Mouse (Mus musculus): ENCODE results near the gene Nfia. TPM values are rescaled to one million over a fixed set of nuclear protein-coding genes. Genes with fewer than 3 reads are reported as not detected.

Nfia gene
- polyA plus RNA-seq, 1 experiment from 2014 or later: 19.9 TPM

DNA sequence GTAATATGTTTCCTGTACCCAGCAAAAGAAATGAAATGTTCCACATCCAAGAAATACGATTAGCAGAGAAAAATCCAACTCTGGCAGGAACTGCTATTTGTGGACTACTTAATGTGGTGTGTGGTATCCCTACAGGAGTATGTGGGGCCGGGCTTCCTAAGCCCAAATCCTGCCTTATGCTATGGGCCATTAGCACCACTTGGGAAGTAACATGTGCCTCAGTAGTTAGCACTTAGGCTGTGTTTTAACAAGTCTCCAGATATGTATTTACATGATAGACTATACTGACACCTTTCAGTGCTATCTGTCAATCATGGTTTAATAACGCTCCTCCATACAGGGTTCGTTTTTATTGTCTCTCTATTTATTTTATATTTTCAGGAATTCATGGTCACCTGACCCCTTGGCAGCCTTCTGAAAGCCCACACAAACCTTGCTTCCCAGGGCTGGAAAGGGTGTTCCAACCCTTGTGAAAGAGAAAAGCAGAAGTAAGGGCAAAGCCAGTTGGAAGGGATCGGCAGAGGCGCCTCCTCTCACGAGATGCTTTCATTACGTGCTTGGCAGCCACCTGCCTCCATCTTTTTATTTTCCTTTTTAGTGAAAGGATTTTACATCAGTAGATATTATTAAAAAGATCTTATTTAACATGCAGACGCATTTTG, 137.7 kb downstream of the Nfia start:
- no peak overlapping the region for H3K27ac ChIP-seq (ENCODE audit: low read length)
- no peaks in the 10 kb centered on the region for H3K4me1 ChIP-seq (ENCODE audit: insufficient read depth, low read length)
- no peak overlapping the region for H3K4me2 ChIP-seq (replicated peaks; ENCODE audit: low read depth, low read length)
- no peaks in the 10 kb centered on the region for H3K9me3 ChIP-seq (ENCODE audit: low read length)
- no peaks in the 10 kb centered on the region for H3K27me3 ChIP-seq (ENCODE audit: insufficient read depth, low read length)
- 86% methylated on average over 9 of the region's 9 CpGs for WGBS
- H3K36me3 ChIP-seq (ENCODE audit: insufficient read depth, low read length): peaks cover 6% of the 10 kb centered on the region
- no peak overlapping the region for H3K9ac ChIP-seq (replicated peaks; ENCODE audit: low read length)
- no peak for ATAC-seq (ENCODE audit: low FRiP score, low TSS enrichment)
- no peak overlapping the region for H3K4me3 ChIP-seq (ENCODE audit: low read length)

DNA sequence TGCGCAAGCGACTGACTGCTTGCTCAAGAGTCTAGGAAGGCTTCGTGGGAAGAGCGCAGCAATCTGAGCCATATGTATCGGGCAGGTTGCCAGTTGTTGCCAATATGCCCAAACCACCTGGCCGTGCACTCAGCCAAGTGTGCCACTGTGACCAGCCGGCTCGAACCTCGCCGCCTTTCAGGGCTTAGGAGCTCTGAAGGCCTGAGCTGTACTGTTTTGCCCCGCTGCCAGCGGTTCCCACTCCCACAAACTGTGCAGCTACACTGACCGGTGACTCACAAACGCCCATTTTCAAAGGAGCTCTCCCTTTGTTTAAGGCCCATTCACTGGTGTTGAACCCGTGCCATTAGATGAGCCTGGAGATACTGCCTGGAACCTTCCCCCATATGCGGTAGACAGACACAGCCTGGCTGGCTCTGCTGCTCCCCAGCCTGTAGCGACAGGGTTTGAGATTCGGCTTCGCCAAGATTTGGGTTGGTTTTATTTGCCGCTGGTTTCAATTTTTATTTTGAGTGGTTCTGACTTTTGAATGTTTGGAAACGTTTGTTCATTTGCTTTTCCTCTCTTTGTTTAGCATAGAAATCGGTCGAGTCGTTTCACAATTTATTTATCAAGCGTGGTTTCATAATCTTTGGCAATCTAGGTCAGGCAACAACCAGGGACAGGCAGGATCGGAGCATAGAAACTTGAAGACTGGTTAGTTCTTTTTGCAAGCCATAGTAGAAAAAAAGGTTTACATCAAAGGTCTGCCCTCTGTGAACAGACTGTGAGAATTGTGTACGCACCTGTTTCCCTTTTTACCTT, 138.4 kb downstream of the Nfia start:
- Histone ChIP-seq H3K4me1 (ENCODE audit: insufficient read depth, low read length) (no peaks in the 10 kb centered on the region), H3K27me3 (ENCODE audit: insufficient read depth, low read length) (no peaks in the 10 kb centered on the region), H3K9ac (replicated peaks; ENCODE audit: low read length) (no peak overlapping the region), H3K36me3 (ENCODE audit: insufficient read depth, low read length) (peaks cover 6% of the 10 kb centered on the region), H3K4me2 (replicated peaks; ENCODE audit: low read depth, low read length) (no peak overlapping the region), H3K9me3 (ENCODE audit: low read length) (no peaks in the 10 kb centered on the region), H3K4me3 (ENCODE audit: low read length) (no peak overlapping the region), H3K27ac (ENCODE audit: low read length) (no peak overlapping the region)
- no peak for ATAC-seq (ENCODE audit: low FRiP score, low TSS enrichment)
- 86% methylated on average over 27 of the region's 27 CpGs for WGBS

DNA sequence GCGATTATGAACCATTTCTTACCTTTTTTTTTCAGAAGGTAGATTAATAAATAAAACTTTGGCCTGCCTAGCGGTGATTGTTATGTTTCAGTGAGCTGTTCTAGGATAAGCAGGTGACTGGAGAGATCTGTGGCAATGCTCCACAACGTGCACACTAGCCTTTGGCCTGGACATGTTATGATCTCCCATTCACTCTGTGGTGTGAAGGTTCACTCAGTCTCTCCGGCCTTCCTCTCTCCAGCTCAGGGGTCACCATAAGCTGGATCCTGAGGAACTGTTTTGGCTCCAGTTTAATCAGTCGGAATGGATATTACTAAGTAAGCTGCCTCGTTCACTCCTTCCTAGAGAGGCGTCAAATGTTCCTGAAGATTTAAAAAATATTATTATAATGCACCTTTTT, 139.2 kb downstream of the Nfia start:
- H3K4me1 ChIP-seq (ENCODE audit: insufficient read depth, low read length): no peaks in the 10 kb centered on the region
- no peak for ATAC-seq (ENCODE audit: low FRiP score, low TSS enrichment)
- no peaks in the 10 kb centered on the region for H3K9me3 ChIP-seq (ENCODE audit: low read length)
- no peak overlapping the region for H3K4me2 ChIP-seq (replicated peaks; ENCODE audit: low read depth, low read length)
- no peaks in the 10 kb centered on the region for H3K27me3 ChIP-seq (ENCODE audit: insufficient read depth, low read length)
- WGBS: 85% methylated on average over 7 of the region's 7 CpGs
- peaks cover 6% of the 10 kb centered on the region for H3K36me3 ChIP-seq (ENCODE audit: insufficient read depth, low read length)
- H3K4me3 ChIP-seq (ENCODE audit: low read length): no peak overlapping the region
- H3K9ac ChIP-seq (replicated peaks; ENCODE audit: low read length): no peak overlapping the region
- H3K27ac ChIP-seq (ENCODE audit: low read length): no peak overlapping the region

DNA sequence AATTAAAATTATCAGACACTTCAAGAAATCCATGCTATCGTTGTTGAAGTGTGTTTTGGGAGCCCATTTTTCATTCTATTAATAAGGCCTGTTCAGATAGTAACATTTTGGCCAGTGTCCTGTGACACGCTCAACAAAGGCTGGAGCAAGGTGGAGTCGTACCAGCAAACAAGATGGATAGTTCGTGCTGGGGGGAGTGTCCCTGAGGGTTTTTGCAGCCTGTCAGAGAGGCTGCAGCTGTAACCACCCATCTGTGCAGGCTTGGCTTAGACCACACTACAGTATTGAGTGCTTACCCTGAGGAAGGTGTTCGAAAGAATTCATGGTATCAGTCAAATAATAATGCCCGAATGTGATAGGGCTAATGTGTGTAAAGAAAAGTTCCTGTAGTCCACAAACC, 139.6 kb downstream of the Nfia start:
- WGBS: 77% methylated on average over 6 of the region's 6 CpGs
- H3K27me3 ChIP-seq (ENCODE audit: insufficient read depth, low read length): no peaks in the 10 kb centered on the region
- ATAC-seq (ENCODE audit: low FRiP score, low TSS enrichment): no peak
- no peaks in the 10 kb centered on the region for H3K9me3 ChIP-seq (ENCODE audit: low read length)
- no peak overlapping the region for H3K27ac ChIP-seq (ENCODE audit: low read length)
- no peaks in the 10 kb centered on the region for H3K4me1 ChIP-seq (ENCODE audit: insufficient read depth, low read length)
- no peak overlapping the region for H3K4me3 ChIP-seq (ENCODE audit: low read length)
- H3K4me2 ChIP-seq (replicated peaks; ENCODE audit: low read depth, low read length): no peak overlapping the region
- H3K9ac ChIP-seq (replicated peaks; ENCODE audit: low read length): no peak overlapping the region
- peaks cover 6% of the 10 kb centered on the region for H3K36me3 ChIP-seq (ENCODE audit: insufficient read depth, low read length)

DNA sequence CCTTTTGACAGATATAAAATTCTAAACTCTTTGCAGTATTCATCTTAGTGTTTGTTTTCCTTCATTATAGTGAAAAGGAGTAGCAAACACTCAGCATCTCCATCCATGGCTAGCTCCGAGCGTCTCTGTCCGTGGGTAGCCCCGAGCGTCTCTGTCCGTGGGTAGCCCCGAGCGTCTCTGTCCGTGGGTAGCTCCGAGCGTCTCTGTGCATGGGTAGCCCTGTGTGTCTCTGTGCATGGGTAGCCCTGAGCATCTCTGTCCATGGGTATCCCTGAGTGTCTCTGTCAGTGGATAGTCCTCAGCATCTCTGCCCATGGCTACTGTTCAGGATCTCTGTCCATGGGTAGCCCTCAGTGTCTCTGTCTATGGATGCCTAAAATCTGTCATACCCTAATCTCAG, 140.0 kb downstream of the Nfia start:
- no peak overlapping the region for H3K4me3 ChIP-seq (ENCODE audit: low read length)
- peaks cover 6% of the 10 kb centered on the region for H3K36me3 ChIP-seq (ENCODE audit: insufficient read depth, low read length)
- no peak for ATAC-seq (ENCODE audit: low FRiP score, low TSS enrichment)
- H3K4me1 ChIP-seq (ENCODE audit: insufficient read depth, low read length): no peaks in the 10 kb centered on the region
- no peak overlapping the region for H3K27ac ChIP-seq (ENCODE audit: low read length)
- H3K9ac ChIP-seq (replicated peaks; ENCODE audit: low read length): no peak overlapping the region
- 93% methylated on average over 11 of the region's 11 CpGs for WGBS
- no peaks in the 10 kb centered on the region for H3K27me3 ChIP-seq (ENCODE audit: insufficient read depth, low read length)
- no peaks in the 10 kb centered on the region for H3K9me3 ChIP-seq (ENCODE audit: low read length)
- no peak overlapping the region for H3K4me2 ChIP-seq (replicated peaks; ENCODE audit: low read depth, low read length)

DNA sequence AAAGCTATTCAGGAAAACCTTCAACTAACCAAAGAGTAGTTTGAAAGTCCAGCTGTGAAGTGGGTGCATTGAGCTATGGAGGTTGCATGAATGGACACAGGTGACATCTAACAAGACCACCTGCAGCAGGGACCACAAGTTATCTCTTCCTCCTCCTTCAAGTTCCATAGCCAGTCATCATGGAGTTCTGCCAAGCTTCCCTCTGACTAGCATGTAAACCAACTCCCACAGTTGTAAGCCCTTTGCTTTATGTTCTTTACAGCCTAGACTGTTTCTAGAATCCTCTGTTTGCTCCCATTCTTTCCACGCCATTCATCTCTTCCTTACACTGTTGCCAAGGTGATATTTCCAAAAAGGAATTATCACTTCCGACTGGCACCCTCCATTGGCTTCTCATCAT, 141.8 kb downstream of the Nfia start:
- ATAC-seq (ENCODE audit: low FRiP score, low TSS enrichment): no peak
- H3K4me1 ChIP-seq (ENCODE audit: insufficient read depth, low read length): no peaks in the 10 kb centered on the region
- no peaks in the 10 kb centered on the region for H3K9me3 ChIP-seq (ENCODE audit: low read length)
- no peaks in the 10 kb centered on the region for H3K27me3 ChIP-seq (ENCODE audit: insufficient read depth, low read length)
- no peak overlapping the region for H3K9ac ChIP-seq (replicated peaks; ENCODE audit: low read length)
- no peak overlapping the region for H3K27ac ChIP-seq (ENCODE audit: low read length)
- WGBS: 93% methylated on average over 2 of the region's 2 CpGs
- H3K4me3 ChIP-seq (ENCODE audit: low read length): no peak overlapping the region
- H3K36me3 ChIP-seq (ENCODE audit: insufficient read depth, low read length): peaks cover 6% of the 10 kb centered on the region
- no peak overlapping the region for H3K4me2 ChIP-seq (replicated peaks; ENCODE audit: low read depth, low read length)

DNA sequence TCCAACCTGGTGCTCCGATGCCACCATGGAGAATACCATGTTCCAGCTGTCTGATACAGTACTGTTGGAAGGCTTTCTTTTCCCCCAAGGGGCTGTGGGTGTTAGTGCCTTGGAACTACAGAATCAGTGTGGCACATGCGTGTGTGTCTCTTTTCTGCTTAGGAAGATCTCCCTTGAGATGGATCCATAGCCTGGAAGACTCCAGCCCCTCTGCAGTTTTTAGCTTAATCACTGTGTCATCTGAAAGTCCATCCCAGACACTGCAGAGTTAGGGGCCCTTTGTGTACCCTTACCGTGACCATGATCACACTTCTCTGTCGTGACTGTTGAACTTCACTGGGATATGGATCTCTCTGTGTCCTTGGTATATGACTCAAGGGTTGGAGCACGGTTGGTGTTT, 142.2 kb downstream of the Nfia start:
- Histone ChIP-seq H3K4me2 (replicated peaks; ENCODE audit: low read depth, low read length) (no peak overlapping the region), H3K36me3 (ENCODE audit: insufficient read depth, low read length) (peaks cover 6% of the 10 kb centered on the region), H3K9me3 (ENCODE audit: low read length) (no peaks in the 10 kb centered on the region), H3K4me1 (ENCODE audit: insufficient read depth, low read length) (no peaks in the 10 kb centered on the region), H3K27ac (ENCODE audit: low read length) (no peak overlapping the region), H3K27me3 (ENCODE audit: insufficient read depth, low read length) (no peaks in the 10 kb centered on the region), H3K9ac (replicated peaks; ENCODE audit: low read length) (no peak overlapping the region), H3K4me3 (ENCODE audit: low read length) (no peak overlapping the region)
- 90% methylated on average over 5 of the region's 5 CpGs for WGBS
- ATAC-seq (ENCODE audit: low FRiP score, low TSS enrichment): no peak

DNA sequence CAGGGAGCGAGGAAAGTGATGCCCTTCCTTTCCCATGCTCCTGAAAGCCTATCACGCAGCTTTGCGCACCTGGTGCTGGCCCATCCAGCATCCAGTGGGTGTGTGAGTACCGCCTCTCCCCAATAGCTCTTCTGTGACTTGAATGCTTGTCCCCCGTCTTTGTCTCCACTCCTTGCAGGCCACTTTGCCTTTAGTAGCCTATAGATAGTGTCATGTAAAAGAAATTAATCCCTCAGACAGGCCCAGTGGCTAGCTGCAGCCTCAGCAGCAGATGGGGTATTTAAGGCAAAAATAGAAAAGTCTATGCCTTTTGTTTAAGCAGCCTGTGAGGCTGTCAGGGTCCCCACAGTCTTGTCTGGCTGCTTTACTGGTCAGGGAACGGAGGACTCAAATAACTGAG, 145.0 kb downstream of the Nfia start:
- no peak for ATAC-seq (ENCODE audit: low FRiP score, low TSS enrichment)
- Histone ChIP-seq H3K9ac (replicated peaks; ENCODE audit: low read length) (no peak overlapping the region), H3K27ac (ENCODE audit: low read length) (no peak overlapping the region), H3K4me2 (replicated peaks; ENCODE audit: low read depth, low read length) (no peak overlapping the region), H3K4me3 (ENCODE audit: low read length) (no peak overlapping the region), H3K4me1 (ENCODE audit: insufficient read depth, low read length) (no peaks in the 10 kb centered on the region), H3K9me3 (ENCODE audit: low read length) (no peaks in the 10 kb centered on the region), H3K36me3 (ENCODE audit: insufficient read depth, low read length) (no peaks in the 10 kb centered on the region), H3K27me3 (ENCODE audit: insufficient read depth, low read length) (no peaks in the 10 kb centered on the region)
- 91% methylated on average over 6 of the region's 6 CpGs for WGBS

DNA sequence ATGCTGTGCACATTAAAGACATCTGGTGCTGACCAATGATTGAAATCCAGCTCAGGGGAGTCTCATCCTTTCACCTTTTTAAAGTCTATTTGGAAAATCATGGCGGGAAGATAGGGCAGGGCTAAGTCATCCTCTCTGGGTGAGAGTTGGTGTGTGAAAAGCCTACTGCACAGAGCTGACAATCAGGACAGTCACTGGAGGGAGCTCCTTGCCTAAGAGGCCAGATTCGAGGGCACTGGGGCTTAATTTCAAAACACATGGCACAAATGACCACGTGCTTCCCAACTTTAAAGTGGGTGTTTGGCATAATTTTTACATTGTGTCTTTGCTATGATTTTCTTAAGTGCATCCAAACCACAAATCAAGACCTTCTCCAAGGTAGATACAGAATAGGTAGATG, 146.1 kb downstream of the Nfia start:
- ATAC-seq (ENCODE audit: low FRiP score, low TSS enrichment): no peak
- Histone ChIP-seq H3K27me3 (ENCODE audit: insufficient read depth, low read length) (no peaks in the 10 kb centered on the region), H3K9ac (replicated peaks; ENCODE audit: low read length) (no peak overlapping the region), H3K4me2 (replicated peaks; ENCODE audit: low read depth, low read length) (no peak overlapping the region), H3K4me3 (ENCODE audit: low read length) (no peak overlapping the region), H3K9me3 (ENCODE audit: low read length) (no peaks in the 10 kb centered on the region), H3K36me3 (ENCODE audit: insufficient read depth, low read length) (no peaks in the 10 kb centered on the region), H3K27ac (ENCODE audit: low read length) (no peak overlapping the region), H3K4me1 (ENCODE audit: insufficient read depth, low read length) (no peaks in the 10 kb centered on the region; the same call in 1 of the 2 replicates)
- 63% methylated on average over 3 of the region's 3 CpGs for WGBS

DNA sequence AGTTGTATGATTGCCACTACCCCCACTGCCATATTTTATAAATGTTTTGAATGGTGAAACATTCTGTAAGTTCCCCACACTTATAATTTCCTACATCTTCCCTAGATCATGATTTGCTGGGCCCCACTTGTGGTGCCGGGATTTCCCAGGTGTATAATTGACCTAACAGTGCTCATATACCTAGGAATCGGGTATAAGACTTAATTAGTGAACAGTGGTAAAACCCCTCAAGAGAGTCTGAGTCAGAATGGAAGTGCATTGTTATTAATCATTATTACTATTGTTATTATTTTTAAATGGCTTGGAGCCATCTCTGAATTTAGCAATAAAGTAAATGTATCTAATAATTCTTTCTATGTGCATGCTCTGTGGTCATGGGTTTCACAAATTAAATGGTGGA, 147.2 kb downstream of the Nfia start:
- 75% methylated on average over 2 of the region's 2 CpGs for WGBS
- ATAC-seq (ENCODE audit: low FRiP score, low TSS enrichment): no peak

More for the DNA sequence above, 147.2 kb downstream of the Nfia start:
- H3K27me3 ChIP-seq (ENCODE audit: insufficient read depth, low read length): no peaks in the 10 kb centered on the region
- no peaks in the 10 kb centered on the region for H3K9me3 ChIP-seq (ENCODE audit: low read length)
- no peak overlapping the region for H3K27ac ChIP-seq (ENCODE audit: low read length)
- no peak overlapping the region for H3K9ac ChIP-seq (replicated peaks; ENCODE audit: low read length)
- H3K4me2 ChIP-seq (replicated peaks; ENCODE audit: low read depth, low read length): no peak overlapping the region
- no peak overlapping the region for H3K4me3 ChIP-seq (ENCODE audit: low read length)
- peaks cover 5% of the 10 kb centered on the region; the same call in 1 of the 2 replicates for H3K4me1 ChIP-seq (ENCODE audit: insufficient read depth, low read length)
- no peaks in the 10 kb centered on the region for H3K36me3 ChIP-seq (ENCODE audit: insufficient read depth, low read length)

Data from kidney, embryonic 16.5 days (tissue).